Mouse (Mus musculus) stomach, postnatal 0 days (tissue): ENCODE data around the gene Thsd4.

Experiments
- CTCF ChIP-seq: IDR thresholded peaks from 2 replicates; pipeline ENCODE4 v1.5.1; 2016; ENCODE audit warnings: antibody characterized with exemption, low read depth, mild to moderate bottlenecking, moderate library complexity
- EP300 ChIP-seq: optimal IDR thresholded peaks from 2 replicates; pipeline ENCODE3; 2016; ENCODE audit warnings: antibody characterized with exemption

- TF ChIP-seq CTCF (no peak), EP300 (no peak)
Observed at GRCm38 (mm10) chr9:60441274-60441902, 80.5 kb downstream of the Thsd4 start.
